Mouse (Mus musculus): ENCODE results near the gene Dnmt3b. TPM values are rescaled to one million over a fixed set of nuclear protein-coding genes. Genes with fewer than 3 reads are reported as not detected.

Gene Dnmt3b
- polyA plus RNA-seq, 1 experiment from 2014 or later = 14.3 TPM

- Histone ChIP-seq H3K4me3 (ENCODE audit: low read depth, low read length) (no peak overlapping the region), H3K27me3 (ENCODE audit: control insufficient read depth, insufficient read depth, low read length) (no peaks in the 10 kb centered on the region), H3K9ac (ENCODE audit: low read length) (no peak overlapping the region), H3K27ac (ENCODE audit: low read depth, low read length) (no peak overlapping the region), H3K4me2 (ENCODE audit: low read depth, low read length, severe bottlenecking) (no peak overlapping the region), H3K4me1 (replicated peaks; ENCODE audit: control insufficient read depth, insufficient read depth, low read length) (peaks cover 3% of the 10 kb centered on the region; the same call in 1 of the 2 replicates), H3K9me3 (ENCODE audit: control insufficient read depth, low read length) (no peaks in the 10 kb centered on the region), H3K36me3 (ENCODE audit: control insufficient read depth, insufficient read depth, low read length) (peaks cover 4% of the 10 kb centered on the region; the same call in 1 of the 2 replicates)
- WGBS = 93% methylated on average over 3 of the region's 3 CpGs
- DNase-seq (ENCODE audit: low spot score) (no peak), ATAC-seq (replicated peaks; ENCODE audit: low FRiP score) (no peak)
Measured at GRCm38 (mm10) chr2:153630950-153631349, 18.3 kb upstream of the Dnmt3b start.

- H3K27me3 ChIP-seq (ENCODE audit: control insufficient read depth, insufficient read depth, low read length) = no peaks in the 10 kb centered on the region
- H3K27ac ChIP-seq (ENCODE audit: low read depth, low read length) = peak within 1 kb of the TSS; percentile 63
- peaks cover 4% of the 10 kb centered on the region; the same call in 1 of the 2 replicates for H3K36me3 ChIP-seq (ENCODE audit: control insufficient read depth, insufficient read depth, low read length)
- peaks cover 3% of the 10 kb centered on the region; the same call in 1 of the 2 replicates for H3K4me1 ChIP-seq (replicated peaks; ENCODE audit: control insufficient read depth, insufficient read depth, low read length)
- WGBS = 6% methylated on average over 53 of the region's 53 CpGs
- H3K9ac ChIP-seq (ENCODE audit: low read length) = peak within 1 kb of the TSS; percentile 84
- H3K9me3 ChIP-seq (ENCODE audit: control insufficient read depth, low read length) = no peaks in the 10 kb centered on the region
- peak within 1 kb of the TSS; percentile 87 for H3K4me2 ChIP-seq (ENCODE audit: low read depth, low read length, severe bottlenecking)
- H3K4me3 ChIP-seq (ENCODE audit: low read depth, low read length) = peak within 1 kb of the TSS; percentile 72
- peak; percentile 86 for ATAC-seq (replicated peaks; ENCODE audit: low FRiP score)
- peak; percentile 94 for DNase-seq (ENCODE audit: low spot score)
Measured at GRCm38 (mm10) chr2:153631976-153632870, 17.0 kb upstream of the Dnmt3b start, which contains the start of gene Commd7. Gene Commd7 (minus strand): TSS chr2:153632781.

- no peak for ATAC-seq (replicated peaks; ENCODE audit: low FRiP score)
Measured at GRCm38 (mm10) chr2:153632871-153633226, 16.4 kb upstream of the Dnmt3b start.

GRCm38 (mm10) chr2:153633259-153633658 is 16.0 kb upstream of the Dnmt3b start:
- 91% methylated on average over 5 of the region's 5 CpGs for WGBS
- Histone ChIP-seq H3K4me1 (replicated peaks; ENCODE audit: control insufficient read depth, insufficient read depth, low read length) (peaks cover 3% of the 10 kb centered on the region; the same call in 1 of the 2 replicates), H3K9ac (ENCODE audit: low read length) (no peak overlapping the region), H3K27ac (ENCODE audit: low read depth, low read length) (no peak overlapping the region), H3K36me3 (ENCODE audit: control insufficient read depth, insufficient read depth, low read length) (peaks cover under 1% of the 10 kb centered on the region; the same call in 1 of the 2 replicates), H3K4me3 (ENCODE audit: low read depth, low read length) (no peak overlapping the region), H3K4me2 (ENCODE audit: low read depth, low read length, severe bottlenecking) (peak overlapping the region; percentile 87; the same call in 1 of the 2 replicates), H3K27me3 (ENCODE audit: control insufficient read depth, insufficient read depth, low read length) (no peaks in the 10 kb centered on the region), H3K9me3 (ENCODE audit: control insufficient read depth, low read length) (no peaks in the 10 kb centered on the region)
- ATAC-seq (replicated peaks; ENCODE audit: low FRiP score) (no peak), DNase-seq (ENCODE audit: low spot score) (no peak)

More at GRCm38 (mm10) chr2:153632871-153633226, 16.4 kb upstream of the Dnmt3b start:
- Histone ChIP-seq H3K27me3 (ENCODE audit: control insufficient read depth, insufficient read depth, low read length) (no peaks in the 10 kb centered on the region), H3K36me3 (ENCODE audit: control insufficient read depth, insufficient read depth, low read length) (peaks cover 4% of the 10 kb centered on the region; the same call in 1 of the 2 replicates), H3K4me1 (replicated peaks; ENCODE audit: control insufficient read depth, insufficient read depth, low read length) (peaks cover 3% of the 10 kb centered on the region; the same call in 1 of the 2 replicates), H3K27ac (ENCODE audit: low read depth, low read length) (peak overlapping the region; percentile 63), H3K4me3 (ENCODE audit: low read depth, low read length) (peak overlapping the region; percentile 72), H3K9me3 (ENCODE audit: control insufficient read depth, low read length) (no peaks in the 10 kb centered on the region), H3K4me2 (ENCODE audit: low read depth, low read length, severe bottlenecking) (peak overlapping the region; percentile 87), H3K9ac (ENCODE audit: low read length) (peak overlapping the region; percentile 84)
- WGBS = 28% methylated on average over 2 of the region's 2 CpGs
- no peak for DNase-seq (ENCODE audit: low spot score)

GRCm38 (mm10) chr2:153638977-153639680 is 10.1 kb upstream of the Dnmt3b start:
- H3K27me3 ChIP-seq (ENCODE audit: control insufficient read depth, insufficient read depth, low read length) = no peaks in the 10 kb centered on the region
- H3K4me3 ChIP-seq (ENCODE audit: low read depth, low read length) = no peak overlapping the region
- peaks cover 3% of the 10 kb centered on the region; the same call in 1 of the 2 replicates for H3K4me1 ChIP-seq (replicated peaks; ENCODE audit: control insufficient read depth, insufficient read depth, low read length)
- no peak overlapping the region for H3K4me2 ChIP-seq (ENCODE audit: low read depth, low read length, severe bottlenecking)
- no peak overlapping the region for H3K27ac ChIP-seq (ENCODE audit: low read depth, low read length)
- WGBS = 19% methylated on average over 15 of the region's 15 CpGs
- H3K9me3 ChIP-seq (ENCODE audit: control insufficient read depth, low read length) = no peaks in the 10 kb centered on the region
- H3K36me3 ChIP-seq (ENCODE audit: control insufficient read depth, insufficient read depth, low read length) = no peaks in the 10 kb centered on the region
- DNase-seq (ENCODE audit: low spot score) (no peak), ATAC-seq (replicated peaks; ENCODE audit: low FRiP score) (no peak)
- no peak overlapping the region for H3K9ac ChIP-seq (ENCODE audit: low read length)

- Histone ChIP-seq H3K27me3 (ENCODE audit: control insufficient read depth, insufficient read depth, low read length) (no peaks in the 10 kb centered on the region), H3K27ac (ENCODE audit: low read depth, low read length) (no peak overlapping the region), H3K9ac (ENCODE audit: low read length) (no peak overlapping the region), H3K36me3 (ENCODE audit: control insufficient read depth, insufficient read depth, low read length) (no peaks in the 10 kb centered on the region), H3K4me1 (replicated peaks; ENCODE audit: control insufficient read depth, insufficient read depth, low read length) (peaks cover 3% of the 10 kb centered on the region; the same call in 1 of the 2 replicates), H3K4me3 (ENCODE audit: low read depth, low read length) (no peak overlapping the region), H3K9me3 (ENCODE audit: control insufficient read depth, low read length) (no peaks in the 10 kb centered on the region), H3K4me2 (ENCODE audit: low read depth, low read length, severe bottlenecking) (no peak overlapping the region)
- 21% methylated on average over 3 of the region's 3 CpGs for WGBS
- DNase-seq (ENCODE audit: low spot score) (no peak), ATAC-seq (replicated peaks; ENCODE audit: low FRiP score) (no peak)
Measured at GRCm38 (mm10) chr2:153642496-153642895, 6.8 kb upstream of the Dnmt3b start.

- DNase-seq (ENCODE audit: low spot score) = no peak
- H3K9ac ChIP-seq (ENCODE audit: low read length) = no peak overlapping the region
- 14% methylated on average over 6 of the region's 6 CpGs for WGBS
- no peak for ATAC-seq (replicated peaks; ENCODE audit: low FRiP score)
- H3K4me2 ChIP-seq (ENCODE audit: low read depth, low read length, severe bottlenecking) = no peak overlapping the region
- H3K27me3 ChIP-seq (ENCODE audit: control insufficient read depth, insufficient read depth, low read length) = no peaks in the 10 kb centered on the region
- no peaks in the 10 kb centered on the region for H3K36me3 ChIP-seq (ENCODE audit: control insufficient read depth, insufficient read depth, low read length)
- H3K4me1 ChIP-seq (replicated peaks; ENCODE audit: control insufficient read depth, insufficient read depth, low read length) = peaks cover 3% of the 10 kb centered on the region; the same call in 1 of the 2 replicates
- no peaks in the 10 kb centered on the region for H3K9me3 ChIP-seq (ENCODE audit: control insufficient read depth, low read length)
- no peak overlapping the region for H3K4me3 ChIP-seq (ENCODE audit: low read depth, low read length)
- no peak overlapping the region for H3K27ac ChIP-seq (ENCODE audit: low read depth, low read length)
Measured at GRCm38 (mm10) chr2:153642999-153643398, 6.3 kb upstream of the Dnmt3b start.

- Histone ChIP-seq H3K36me3 (ENCODE audit: control insufficient read depth, insufficient read depth, low read length) (no peaks in the 10 kb centered on the region), H3K9me3 (ENCODE audit: control insufficient read depth, low read length) (no peaks in the 10 kb centered on the region), H3K4me1 (replicated peaks; ENCODE audit: control insufficient read depth, insufficient read depth, low read length) (peaks cover 13% of the 10 kb centered on the region; the same call in 1 of the 2 replicates), H3K4me3 (ENCODE audit: low read depth, low read length) (peak overlapping the region; percentile 83), H3K27ac (ENCODE audit: low read depth, low read length) (no peak overlapping the region), H3K27me3 (ENCODE audit: control insufficient read depth, insufficient read depth, low read length) (peaks cover 4% of the 10 kb centered on the region; the same call in 1 of the 2 replicates), H3K4me2 (ENCODE audit: low read depth, low read length, severe bottlenecking) (peak overlapping the region; percentile 95), H3K9ac (ENCODE audit: low read length) (peak overlapping the region; percentile 78)
- DNase-seq (ENCODE audit: low spot score) (no peak), ATAC-seq (replicated peaks; ENCODE audit: low FRiP score) (peak; percentile 31)
- 20% methylated on average over 13 of the region's 14 CpGs for WGBS
Measured at GRCm38 (mm10) chr2:153648773-153649297, 415 bp upstream of the Dnmt3b start.
